ENCODE assay signal across 8 mouse cellular contexts in the genomic region with DNA sequence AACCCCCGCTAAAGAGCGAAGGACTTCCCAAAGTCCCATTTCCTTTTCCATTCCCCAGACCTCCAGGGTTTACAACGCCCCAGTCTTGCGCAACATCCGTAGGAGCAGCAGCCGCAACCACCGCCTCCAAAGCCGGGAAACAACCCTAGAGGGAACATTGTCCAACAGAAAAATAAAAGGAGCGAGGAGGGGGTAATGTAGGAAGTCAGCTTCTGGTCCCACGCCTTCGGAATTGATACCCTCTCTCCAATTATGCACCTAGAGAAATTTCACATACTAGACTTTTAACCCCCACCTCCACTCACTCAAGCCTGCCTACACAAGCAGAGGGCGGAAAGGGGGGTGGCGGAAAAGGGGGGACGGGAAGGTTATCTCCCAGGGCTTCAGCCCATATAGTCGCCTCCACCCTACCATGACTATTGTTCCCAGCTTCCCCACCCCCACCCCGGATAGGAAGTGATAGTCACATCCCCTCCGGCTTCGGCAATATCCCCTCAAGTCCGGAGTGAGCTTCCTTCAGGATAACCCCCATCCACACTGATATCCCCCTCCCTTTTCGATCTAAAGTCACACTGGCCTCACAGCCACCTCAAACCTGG. TPM values are rescaled to one million over a fixed set of nuclear protein-coding genes. Genes with fewer than 3 reads are reported as not detected.
DNase-seq lines count a peak whose midpoint lies in the region; ATAC-seq lines count a peak whose summit lies in the region.

No protein-coding gene starts in this region.

- intact Hi-C loops in left cerebral cortex, postnatal 36 days (cut with DNase I): loop anchor here (2.0 to 10.0 kb wide), 7 partner anchors 42 to 590 kb away; partner anchors contain the start of genes Armc10, Fbxl13, Gsap and Phtf2

- peak; percentile 27 for ATAC-seq in inflammation-experienced regulatory T-cells, adult 6 months
- peak; percentile 39 for ATAC-seq in megakaryocyte-erythroid progenitor cell, adult 5-6 weeks (replicated peaks; ENCODE audit: low FRiP score, low TSS enrichment, poor library complexity, severe bottlenecking)
- ATAC-seq in monocyte, adult 5-6 weeks (replicated peaks; ENCODE audit: insufficient number of reproducible peaks, low FRiP score, low TSS enrichment, poor library complexity, severe bottlenecking): no peak

- peak; percentile 88 for DNase-seq in adrenal gland, postnatal 14 days
- DNase-seq in embryo, embryonic 11 days: peak; percentile 79
- peak; percentile 70 for DNase-seq in gastrocnemius, postnatal 25 days
- DNase-seq in left cerebral cortex, postnatal 36 days (ENCODE audit: low spot score in 2 of 2): peak; percentile 65 to 70
- peak; percentile 73 for DNase-seq in skeletal muscle tissue, adult 2 months (ENCODE audit: low read depth, low spot score)

RNA-seq across cellular contexts. Expression of gene Ptpn12, which starts 1.1 kb away (rescaled TPM):
- total RNA-seq in adrenal gland, postnatal 14 days (2021): 54.2 and 59.4 TPM in 2 replicates
- 10 to 100 TPM; 13.8 to 18.0 TPM for total RNA-seq in gastrocnemius, postnatal 25 days (2021)
- 10 to 100 TPM in 2 of 3 experiments, 1 to 10 TPM in 1; 7.4 to 18.3 (median 12.8) TPM for polyA plus RNA-seq in inflammation-experienced regulatory T-cells, adult 6 months (2017; shearing (Covaris generic))
- total RNA-seq in left cerebral cortex, postnatal 36 days (2021): 10 to 100 TPM; 26.9 to 34.7 TPM
- total RNA-seq in megakaryocyte-erythroid progenitor cell, adult 5-6 weeks (2014; fragmentation: Nextera tagmentation): 61.3 and 82.5 TPM in 2 replicates
- total RNA-seq in megakaryocyte-erythroid progenitor cell, adult 5-6 weeks (2017): 35.8 and 52.0 TPM in 2 replicates
- total RNA-seq in monocyte, adult 5-6 weeks (2017): 113 to 194 TPM (median 152 TPM) in 3 replicates
